Mouse (Mus musculus) cerebellum, adult 2 months (tissue): ENCODE measurements at regions not wholly inside any gene's neighbourhood (a gene's known extent, or its start where the extent isn't known, plus 50 kb on each side); places are given as distances from the start of the nearest gene placed in this dataset.
A peak's percentile ranks its signal among the peaks of the same experiment; 100 is the strongest.
"Not testable (repeated sequence)": the region's sequence is repeated elsewhere in the genome, so short reads cannot be mapped to it uniquely, and the experiment has no call there.

Source experiments
- DNase-seq, 2 experiments: peaks; one replicate each; pipeline ENCODE4 v3.0.0; 2021
- H3K27ac ChIP-seq: fragments of 200-500 bp; 2 replicates; pipeline ENCODE4 v1.5.1; 2012; ENCODE audit warnings: low read length, control low read depth, inconsistent platforms; ENCODE audit not compliant: insufficient read depth
- H3K27me3 ChIP-seq: fragments of 200-500 bp; 2 replicates; pipeline ENCODE4 v1.6.1; 2012; ENCODE audit warnings: inconsistent platforms, mild to moderate bottlenecking, low read length, moderate library complexity; ENCODE audit not compliant: control insufficient read depth, insufficient read depth
- H3K4me1 ChIP-seq: fragments of 200-500 bp; 2 replicates; pipeline ENCODE4 v1.6.1; 2011; ENCODE audit warnings: low read length; ENCODE audit not compliant: control insufficient read depth, insufficient read depth
- H3K4me3 ChIP-seq: fragments of 200-500 bp; replicated peaks from 2 replicates; pipeline ENCODE3; 2011; ENCODE audit warnings: mild to moderate bottlenecking, low read depth, low read length, control low read depth; ENCODE audit not compliant: insufficient read depth
- CTCF ChIP-seq: fragments of 200-500 bp; IDR thresholded peaks from 2 replicates; pipeline ENCODE4 v1.5.1; 2011; ENCODE audit warnings: low read depth, mild to moderate bottlenecking, control low read depth, low read length, moderate library complexity, borderline replicate concordance; ENCODE audit not compliant: insufficient read depth
- POLR2A ChIP-seq: fragments of 200-500 bp; IDR thresholded peaks from 2 replicates; pipeline ENCODE4 v1.6.1; 2011; ENCODE audit warnings: low read length, control low read depth, borderline replicate concordance; ENCODE audit not compliant: insufficient read depth
- WGBS: fragments of 180-500 bp; shearing (Covaris S2); methylation state at CpG from one replicate; pipeline ENCODE4 v1.1.7; 2018; 5-methylcytosine and 5-hydroxymethylcytosine counted together

- H3K27ac ChIP-seq, result no peak overlapping the region
- H3K4me1 ChIP-seq, result no peaks in the 10 kb centered on the region; the same call in 1 of the 2 replicates
- H3K4me3 ChIP-seq, result no peak overlapping the region
- no peak for DNase-seq
- 93% methylated on average over 11 of the region's 11 CpGs for WGBS
- H3K27me3 ChIP-seq, result no peaks in the 10 kb centered on the region; the same call in 1 of the 2 replicates
- TF ChIP-seq CTCF (no peak), POLR2A (no peak)
Observed at GRCm38 (mm10) chr17:48724513-48725112, 207.6 kb upstream of the Lrfn2 start.

- no peak overlapping the region for H3K27ac ChIP-seq
- DNase-seq, result no peak
- H3K27me3 ChIP-seq, result no peaks in the 10 kb centered on the region; the same call in 1 of the 2 replicates
- H3K4me1 ChIP-seq, result no peaks in the 10 kb centered on the region
- no peak for TF ChIP-seq CTCF
- TF ChIP-seq POLR2A, result no peak
- H3K4me3 ChIP-seq, result no peak overlapping the region
- 47% methylated on average over 3 of the region's 3 CpGs for WGBS
Observed at GRCm38 (mm10) chr17:48726460-48726859, 205.7 kb upstream of the Lrfn2 start.

GRCm38 (mm10) chr17:48733801-48734200, 198.4 kb upstream of the Lrfn2 start:
- DNase-seq, result no peak
- Histone ChIP-seq H3K4me1 (no peaks in the 10 kb centered on the region), H3K4me3 (no peak overlapping the region), H3K27me3 (no peaks in the 10 kb centered on the region), H3K27ac (no peak overlapping the region)
- TF ChIP-seq POLR2A (no peak), CTCF (no peak)
- 92% methylated on average over 9 of the region's 9 CpGs for WGBS

GRCm38 (mm10) chr17:48737181-48737580, 195.0 kb upstream of the Lrfn2 start:
- H3K27me3 ChIP-seq, H3K4me3 ChIP-seq, H3K27ac ChIP-seq, H3K4me1 ChIP-seq: not testable (repeated sequence)
- peak in 1 of 2 experiments; percentile 16 for DNase-seq
- 2% methylated on average over 2 of the region's 2 CpGs for WGBS

- TF ChIP-seq POLR2A (no peak), CTCF (no peak)
- H3K4me1 ChIP-seq, result no peaks in the 10 kb centered on the region
- H3K27ac ChIP-seq, result no peak overlapping the region
- H3K27me3 ChIP-seq, result no peaks in the 10 kb centered on the region
- 81% methylated on average over 5 of the region's 5 CpGs for WGBS
- DNase-seq, result no peak
- no peak overlapping the region for H3K4me3 ChIP-seq
Observed at GRCm38 (mm10) chr17:48738708-48739107, 193.5 kb upstream of the Lrfn2 start.

- H3K4me1 ChIP-seq, result no peaks in the 10 kb centered on the region
- H3K4me3 ChIP-seq, result no peak overlapping the region
- no peak for DNase-seq
- no peaks in the 10 kb centered on the region for H3K27me3 ChIP-seq
- H3K27ac ChIP-seq, result no peak overlapping the region
- TF ChIP-seq CTCF, result no peak
- 79% methylated on average over 13 of the region's 13 CpGs for WGBS
Observed at GRCm38 (mm10) chr17:48742769-48743405, 189.3 kb upstream of the Lrfn2 start.

GRCm38 (mm10) chr17:48770099-48770498, 162.1 kb upstream of the Lrfn2 start:
- no peak for DNase-seq
- 94% methylated on average over 2 of the region's 2 CpGs for WGBS
- Histone ChIP-seq H3K27ac (no peak overlapping the region), H3K4me1 (no peaks in the 10 kb centered on the region; the same call in 1 of the 2 replicates), H3K4me3 (no peak overlapping the region), H3K27me3 (no peaks in the 10 kb centered on the region; the same call in 1 of the 2 replicates)
- TF ChIP-seq POLR2A (no peak), CTCF (no peak)

GRCm38 (mm10) chr17:48771721-48772320, 160.4 kb upstream of the Lrfn2 start:
- TF ChIP-seq POLR2A (no peak), CTCF (no peak)
- no peak overlapping the region for H3K4me3 ChIP-seq
- no peaks in the 10 kb centered on the region; the same call in 1 of the 2 replicates for H3K4me1 ChIP-seq
- WGBS, result 29% methylated on average over 13 of the region's 13 CpGs
- H3K27me3 ChIP-seq, result no peaks in the 10 kb centered on the region; the same call in 1 of the 2 replicates
- DNase-seq, result no peak
- no peak overlapping the region for H3K27ac ChIP-seq
